Comparison of ENCODE assay signal across 8 mouse cellular contexts in the genomic region with DNA sequence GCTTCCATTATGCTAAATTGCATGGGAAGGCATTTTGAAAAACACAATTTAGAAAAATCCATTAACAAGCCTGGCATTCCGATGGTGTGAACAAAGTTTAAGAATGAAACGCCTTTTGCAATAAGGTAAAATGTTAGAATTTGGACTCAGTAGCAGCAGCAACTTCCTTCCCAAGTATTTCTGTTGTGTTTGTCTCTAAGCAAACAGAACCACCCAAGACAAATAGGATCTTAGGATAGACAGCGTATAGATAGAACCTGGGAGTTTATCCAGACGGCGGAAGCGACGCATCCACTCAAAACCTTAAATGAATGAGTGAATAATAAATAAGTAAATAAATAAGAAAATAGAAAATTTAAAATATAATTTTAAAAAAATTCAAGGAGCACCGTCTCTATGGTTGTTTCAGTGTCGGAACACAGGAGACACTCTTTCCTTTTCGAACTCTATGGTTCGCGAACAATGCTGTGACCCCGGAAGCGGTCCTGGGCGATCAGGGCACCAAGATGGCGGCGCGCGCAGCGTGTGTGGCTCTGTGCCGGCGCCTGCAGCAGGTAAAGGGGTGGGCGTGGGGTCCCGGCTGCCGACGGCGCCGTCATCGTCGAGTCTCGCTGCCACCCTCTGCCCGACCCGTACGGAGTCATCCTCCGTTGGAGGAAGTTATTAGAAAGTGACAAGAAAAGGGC. TPM values are rescaled to one million over a fixed set of nuclear protein-coding genes. Genes with fewer than 3 reads are reported as not detected.
DNase-seq lines count a peak whose midpoint lies in the region; ATAC-seq and TF ChIP-seq lines count a peak whose summit lies in the region.

Gene Mrps10, plus strand, starts transcription at position 487 of the 686 bp plus-strand sequence.

- peak within 1 kb of the TSS; percentile 79 for H3K9ac ChIP-seq in hindbrain, embryonic 13.5 days

- DNase-seq in Patski (ENCODE audit: low read depth, low spot score) = peak; percentile 50
- DNase-seq in cerebellum, postnatal 14 days = peak; percentile 92 to 93
- DNase-seq in frontal cortex, postnatal 14 days (ENCODE audit: low spot score in 2 of 2) = peak; percentile 74 to 80
- peak; percentile 73 to 74 for DNase-seq in layer of hippocampus, postnatal 25 days (ENCODE audit: extremely low spot score in 1 of 2, low spot score in 1 of 2)
- peak; percentile 91 for DNase-seq in lung, postnatal 25 days (ENCODE audit: low spot score)
- peak; percentile 97 for DNase-seq in retina, embryonic 14.5 days (ENCODE audit: low spot score)
- peak; percentile 91 for DNase-seq in thymus, postnatal 4 days

- H3K27me3 ChIP-seq in Patski = no peaks in the 10 kb centered on the region
- H3K27me3 ChIP-seq in hindbrain, embryonic 13.5 days = peaks cover 29% of the 10 kb centered on the region

- CTCF ChIA-PET in Patski (lab: Charles Lee) = interaction anchor here (0.6 to 1.2 kb wide), 2 partner anchors 11 to 104 kb away, joined by 3 read pairs; no protein-coding TSS in a partner anchor

- H3K4me3 ChIP-seq in hindbrain, embryonic 13.5 days = peak within 1 kb of the TSS; percentile 68

- peak within 1 kb of the TSS; percentile 84 for H3K27ac ChIP-seq in hindbrain, embryonic 13.5 days

- in situ Hi-C loops in Patski (cut with MboI; ENCODE audit: low pct_unique_long_range_greater_than_20kb) = no loop called here

- POLR2A ChIA-PET in Patski (lab: Charles Lee) = no interaction called here

- TF ChIP-seq CTCF in Patski (IDR thresholded peaks at IDR 0.05) = no peak

- H3K4me2 ChIP-seq in hindbrain, embryonic 13.5 days = peak within 1 kb of the TSS; percentile 75

- H3K36me3 ChIP-seq in hindbrain, embryonic 13.5 days = peaks cover 14% of the 10 kb centered on the region

- 4% methylated on average over 35 of the region's 35 CpGs for WGBS in hindbrain, embryonic 13.5 days

- peak; percentile 63 for ATAC-seq in Patski
- peak; percentile 91 for ATAC-seq in hindbrain, embryonic 13.5 days (ENCODE audit: low FRiP score)

- H3K4me1 ChIP-seq in hindbrain, embryonic 13.5 days (replicated peaks) = peaks cover 17% of the 10 kb centered on the region

- no peaks in the 10 kb centered on the region for H3K9me3 ChIP-seq in hindbrain, embryonic 13.5 days

RNA-seq across cellular contexts. Expression of gene Mrps10, which starts in this region (rescaled TPM):
- polyA plus RNA-seq in Patski (2021) = 46.8 TPM
- 70.6 and 75.7 TPM in 2 replicates for polyA plus RNA-seq in hindbrain, embryonic 13.5 days (2015; fragmentation: Nextera tagmentation; extraction: Ambion mirVana)
- 10 to 100 TPM; 26.4 to 32.5 TPM for total RNA-seq in layer of hippocampus, postnatal 25 days (2021)

Comparison
In these comparisons a context has a peak if more than half of its experiments do, and no peak if none do; other contexts are left out.
1. Peak in every context shown above with its lines: DNase-seq, ATAC-seq, H3K4me3 ChIP-seq and H3K27ac ChIP-seq.